Mouse (Mus musculus): ENCODE measurements around the gene Tnxb. TPM values are rescaled to one million over a fixed set of nuclear protein-coding genes. Genes with fewer than 3 reads are reported as not detected.

The Tnxb gene
- polyA plus RNA-seq, 1 experiment from 2014 or later: 0.09 TPM

DNA sequence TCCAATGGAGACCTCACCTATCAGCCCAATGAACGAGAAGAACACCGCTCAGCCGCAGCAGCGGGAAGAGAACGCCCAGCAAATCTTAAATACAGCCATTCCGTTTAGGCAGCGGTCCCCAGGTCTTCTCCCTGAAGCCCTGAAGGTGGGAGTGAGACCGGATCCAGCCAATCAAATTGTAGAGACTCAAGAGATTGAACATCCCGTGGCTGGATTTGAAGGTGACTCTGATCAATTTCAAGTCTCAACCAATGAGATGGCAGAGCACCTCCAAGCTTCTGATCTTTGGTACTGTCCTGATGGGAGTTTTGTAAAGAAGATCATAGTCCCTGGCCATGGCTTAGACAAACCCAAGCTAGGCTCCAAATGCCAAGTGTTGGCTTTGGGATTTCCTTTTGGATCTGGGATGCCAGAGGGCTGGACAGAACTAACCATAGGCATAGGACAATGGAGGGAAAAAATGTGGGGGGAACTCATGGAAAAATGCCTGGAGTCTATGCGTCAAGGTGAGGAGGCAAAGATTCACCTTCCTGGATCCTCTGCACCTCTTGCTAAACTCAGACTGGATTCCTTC is 25.0 kb upstream of the Tnxb start:
- Histone ChIP-seq H3K4me3 (peak overlapping the region; percentile 98), H3K27ac (no peak overlapping the region), H3K27me3 (no peaks in the 10 kb centered on the region), H3K4me2 (replicated peaks) (peak overlapping the region; percentile 81), H3K4me1 (peaks cover 41% of the 10 kb centered on the region), H3K9me3 (no peaks in the 10 kb centered on the region), H3K36me3 (peaks cover 20% of the 10 kb centered on the region), H3K9ac (peak overlapping the region; percentile 79)
- WGBS: 50% methylated on average over 10 of the region's 10 CpGs
- no peak for ATAC-seq (ENCODE audit: low FRiP score, low read depth)

DNA sequence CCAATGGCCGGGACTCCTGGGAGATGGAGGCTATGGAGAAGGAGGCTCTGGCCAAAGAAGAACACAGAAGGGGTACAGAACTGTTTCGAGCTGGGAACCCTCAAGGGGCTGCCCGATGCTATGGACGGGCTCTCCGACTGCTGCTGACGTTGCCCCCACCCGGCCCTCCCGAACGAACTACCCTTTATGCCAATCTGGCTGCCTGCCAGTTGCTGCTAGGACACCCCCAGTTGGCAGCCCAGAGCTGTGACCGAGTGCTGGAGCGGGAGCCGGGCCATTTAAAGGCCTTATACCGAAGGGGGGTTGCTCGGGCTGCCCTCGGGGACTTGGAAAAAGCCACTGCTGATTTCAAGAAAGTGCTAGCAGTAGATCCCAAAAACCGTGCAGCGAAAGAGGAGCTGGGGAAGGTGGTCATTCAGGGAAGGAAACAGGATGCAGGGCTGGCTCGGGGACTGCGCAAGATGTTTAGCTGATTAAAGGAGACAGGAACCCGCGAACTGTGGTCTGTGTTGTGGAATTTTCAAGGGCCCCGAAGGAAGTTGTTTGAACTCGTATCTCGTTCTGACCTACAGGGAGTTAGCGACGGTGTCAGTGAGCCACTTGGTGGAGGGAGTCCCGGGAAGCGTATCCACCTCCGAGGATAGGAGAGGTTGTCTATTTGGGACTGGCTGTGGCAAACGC is 24.4 kb upstream of the Tnxb start:
- H3K27ac ChIP-seq: no peak overlapping the region
- H3K27me3 ChIP-seq: no peaks in the 10 kb centered on the region
- no peaks in the 10 kb centered on the region for H3K9me3 ChIP-seq
- peak overlapping the region; percentile 81 for H3K4me2 ChIP-seq (replicated peaks)
- WGBS: 89% methylated on average over 30 of the region's 30 CpGs
- no peak for ATAC-seq (ENCODE audit: low FRiP score, low read depth)
- no peak overlapping the region for H3K9ac ChIP-seq
- peaks cover 27% of the 10 kb centered on the region for H3K36me3 ChIP-seq
- peaks cover 35% of the 10 kb centered on the region for H3K4me1 ChIP-seq
- H3K4me3 ChIP-seq: peak overlapping the region; percentile 98

DNA sequence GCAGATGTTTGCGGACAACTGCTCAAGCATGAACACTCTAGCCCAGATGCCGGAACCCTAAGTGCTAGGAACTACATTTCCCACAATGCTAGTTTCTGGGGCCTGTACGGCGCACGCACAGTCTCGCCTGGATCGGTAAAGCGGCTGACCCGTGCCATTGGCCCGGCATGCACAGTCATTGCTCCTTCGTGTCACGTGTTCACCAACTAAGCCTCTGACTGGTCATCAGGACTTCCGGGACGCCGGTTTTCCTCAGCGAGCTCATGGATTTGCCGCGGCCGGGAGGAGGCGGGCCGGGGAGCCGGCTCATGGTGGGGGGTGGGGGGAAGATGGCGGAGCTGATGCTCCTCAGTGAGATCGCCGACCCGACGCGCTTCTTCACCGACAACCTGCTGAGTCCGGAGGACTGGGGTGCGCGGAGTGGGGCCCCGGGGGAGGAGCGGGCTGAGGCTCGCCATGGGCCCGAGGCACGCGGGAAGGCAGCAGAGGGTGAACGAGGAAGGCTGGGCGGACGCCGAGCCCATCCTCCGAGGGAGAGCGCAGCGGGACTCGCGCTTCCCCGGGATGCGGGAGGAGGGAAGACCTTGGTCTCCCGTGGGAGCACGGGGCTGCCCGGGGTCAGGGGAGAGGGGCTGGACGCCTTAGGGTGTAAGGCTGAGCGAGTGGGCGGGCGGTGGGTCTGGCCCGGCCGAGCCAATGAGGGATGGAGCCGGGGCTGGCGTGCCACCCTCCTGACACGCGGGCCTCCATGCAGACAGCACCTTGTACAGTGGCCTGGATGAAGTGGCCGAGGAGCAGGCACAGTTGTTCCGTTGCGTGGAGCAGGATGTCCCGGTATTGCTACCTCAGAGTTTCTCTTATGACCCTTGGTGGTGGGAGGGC is 23.2 kb upstream of the Tnxb start, which contains the start of gene Atf6b:
Gene Atf6b (plus strand): TSS at position 241 of the 882 bp plus-strand sequence.
- Histone ChIP-seq H3K36me3 (peaks cover 38% of the 10 kb centered on the region), H3K4me2 (replicated peaks) (peak within 1 kb of the TSS; percentile 93), H3K27me3 (no peaks in the 10 kb centered on the region), H3K9ac (peak within 1 kb of the TSS; percentile 89), H3K27ac (0 out of 2 replicates have a peak within 1 kb of the TSS, but pooled peaks have one; percentile 55), H3K4me1 (peaks cover 28% of the 10 kb centered on the region), H3K9me3 (no peaks in the 10 kb centered on the region), H3K4me3 (peak within 1 kb of the TSS; percentile 98)
- peak; percentile 96 for ATAC-seq (ENCODE audit: low FRiP score, low read depth)
- under 1% methylated on average over 65 of the region's 66 CpGs for WGBS

DNA sequence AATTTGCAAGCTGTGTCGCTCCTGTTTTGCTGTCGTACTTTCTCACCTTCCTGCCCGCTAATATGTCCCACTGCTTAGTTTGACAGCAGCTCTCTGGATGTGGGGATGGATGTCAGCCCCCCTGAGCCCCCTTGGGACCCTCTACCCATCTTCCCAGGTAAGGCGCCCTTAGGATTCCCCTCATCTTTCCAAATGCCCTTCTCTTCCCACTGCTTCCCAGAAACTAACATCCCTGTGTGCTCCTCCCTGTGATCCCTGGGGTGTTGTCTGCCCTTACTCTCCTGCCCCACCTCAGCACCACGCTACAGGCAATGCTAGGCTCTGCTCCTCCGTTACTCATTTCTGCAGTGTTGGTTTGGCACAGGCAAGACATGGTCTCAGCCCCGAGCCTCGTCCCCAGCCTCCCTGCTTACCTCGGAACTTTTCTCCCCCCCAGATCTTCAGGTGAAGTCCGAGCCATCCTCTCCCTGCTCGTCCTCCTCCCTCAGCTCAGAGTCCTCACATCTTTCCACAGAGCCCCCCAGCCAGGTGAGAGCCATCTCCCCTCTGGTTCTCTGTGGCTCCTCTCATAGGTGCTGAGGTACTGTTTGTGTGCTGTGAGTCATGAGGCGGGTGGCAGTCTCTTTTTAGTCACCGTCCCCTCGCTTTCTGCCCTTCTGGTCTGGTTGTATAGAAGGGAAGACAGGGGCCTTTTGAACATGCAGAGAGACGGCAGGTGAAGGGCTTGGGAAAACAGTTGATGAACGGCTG is 22.0 kb upstream of the Tnxb start:
- H3K4me2 ChIP-seq (replicated peaks): peak overlapping the region; percentile 93
- H3K27ac ChIP-seq: no peak overlapping the region
- H3K9me3 ChIP-seq: no peaks in the 10 kb centered on the region
- 82% methylated on average over 16 of the region's 16 CpGs for WGBS
- H3K27me3 ChIP-seq: no peaks in the 10 kb centered on the region
- ATAC-seq (ENCODE audit: low FRiP score, low read depth): no peak
- peaks cover 50% of the 10 kb centered on the region for H3K36me3 ChIP-seq
- 0 out of 2 replicates have a peak overlapping the region, but pooled peaks have one; percentile 89 for H3K9ac ChIP-seq
- H3K4me1 ChIP-seq: peaks cover 28% of the 10 kb centered on the region
- peak overlapping the region; percentile 98 for H3K4me3 ChIP-seq

DNA sequence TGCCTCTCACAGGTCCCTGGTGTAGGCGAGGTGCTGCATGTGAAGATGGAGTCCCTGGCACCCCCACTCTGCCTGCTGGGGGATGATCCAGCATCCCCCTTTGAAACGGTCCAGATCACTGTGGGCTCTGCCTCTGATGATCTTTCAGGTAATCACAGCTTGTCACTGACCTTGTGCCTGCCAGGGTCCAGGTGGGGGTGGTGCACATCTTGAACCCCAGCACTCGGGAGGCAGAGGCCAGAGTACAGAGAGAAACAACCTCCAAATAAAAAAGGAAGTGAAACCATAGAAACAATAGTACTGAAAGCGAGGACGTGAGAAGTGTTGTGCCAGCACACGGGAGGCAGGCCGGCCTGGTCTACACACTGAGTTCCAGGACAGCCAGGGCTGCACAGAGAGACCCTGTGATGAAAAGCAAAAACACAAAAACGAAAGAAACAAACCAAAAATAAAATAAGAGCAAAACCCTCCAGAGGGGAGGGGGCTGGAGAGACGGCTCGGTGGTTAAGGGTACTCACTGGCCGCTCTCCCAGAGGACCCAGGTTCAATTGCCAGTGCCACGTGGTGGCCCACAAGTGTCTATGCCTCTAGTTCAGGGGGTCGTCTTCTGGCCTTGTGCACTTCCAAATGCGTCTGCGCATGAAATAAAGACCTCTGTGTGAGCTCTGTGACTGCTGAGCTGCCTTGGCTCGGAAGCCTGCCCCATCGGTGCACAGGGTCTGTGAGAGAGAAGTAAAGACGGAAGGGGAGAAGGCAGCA is 21.1 kb upstream of the Tnxb start:
- H3K36me3 ChIP-seq: peaks cover 58% of the 10 kb centered on the region
- no peak overlapping the region for H3K9ac ChIP-seq
- no peak overlapping the region for H3K27ac ChIP-seq
- no peak overlapping the region for H3K4me2 ChIP-seq (replicated peaks)
- no peak for ATAC-seq (ENCODE audit: low FRiP score, low read depth)
- no peaks in the 10 kb centered on the region for H3K9me3 ChIP-seq
- peaks cover 28% of the 10 kb centered on the region for H3K4me1 ChIP-seq
- H3K4me3 ChIP-seq: no peak overlapping the region
- 88% methylated on average over 18 of the region's 18 CpGs for WGBS
- no peaks in the 10 kb centered on the region for H3K27me3 ChIP-seq

DNA sequence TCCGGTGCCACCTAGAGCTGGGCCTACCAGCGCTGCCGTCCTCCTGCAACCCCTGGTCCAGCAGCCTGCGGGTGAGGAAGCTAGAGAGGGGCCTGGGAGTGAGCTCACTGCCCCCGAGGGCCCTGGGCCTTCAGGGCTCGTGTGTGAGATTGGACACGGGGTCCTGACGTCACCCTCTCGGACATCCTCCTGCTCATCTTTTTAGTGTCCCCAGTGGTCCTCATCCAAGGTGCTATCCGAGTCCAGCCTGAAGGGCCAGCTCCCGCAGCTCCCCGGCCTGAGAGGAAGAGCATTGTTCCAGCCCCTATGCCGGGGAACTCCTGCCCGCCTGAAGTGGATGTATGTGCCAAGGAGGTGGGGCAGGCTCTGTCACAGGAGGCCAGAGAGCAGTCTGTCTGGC is 19.6 kb upstream of the Tnxb start:
- no peak overlapping the region for H3K9ac ChIP-seq

DNA sequence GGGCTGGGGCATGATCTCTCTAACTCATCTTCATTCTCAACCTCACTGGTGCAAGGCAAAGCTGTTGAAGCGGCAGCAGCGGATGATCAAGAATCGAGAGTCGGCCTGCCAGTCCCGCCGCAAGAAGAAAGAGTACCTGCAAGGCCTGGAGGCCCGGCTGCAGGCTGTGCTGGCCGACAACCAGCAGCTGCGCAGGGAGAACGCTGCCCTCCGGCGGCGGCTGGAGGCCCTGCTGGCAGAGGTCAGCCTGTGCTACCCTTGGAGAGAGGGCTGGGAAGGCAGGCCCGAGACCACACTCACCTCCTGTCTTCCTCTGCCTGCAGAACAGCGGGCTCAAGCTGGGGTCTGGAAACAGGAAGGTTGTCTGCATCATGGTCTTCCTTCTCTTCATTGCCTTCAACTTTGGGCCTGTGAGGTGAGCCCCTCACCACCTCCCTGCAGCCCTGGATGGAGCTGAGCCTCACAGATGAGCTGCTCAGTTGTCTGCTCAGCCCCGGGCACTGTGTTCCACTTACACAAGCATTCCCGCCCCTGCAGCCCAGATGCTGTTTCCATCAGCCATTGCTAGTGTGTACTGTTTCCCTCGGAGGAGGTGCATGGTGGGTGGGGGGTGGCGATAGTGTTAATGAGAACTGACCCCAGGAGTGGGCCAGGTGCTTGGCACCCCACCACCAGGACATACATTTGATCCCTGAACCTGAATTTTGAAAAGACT is 18.7 kb upstream of the Tnxb start:
- Histone ChIP-seq H3K36me3 (peaks cover 71% of the 10 kb centered on the region), H3K9ac (no peak overlapping the region), H3K4me2 (replicated peaks) (no peak overlapping the region), H3K4me1 (peaks cover 25% of the 10 kb centered on the region), H3K27ac (no peak overlapping the region), H3K27me3 (no peaks in the 10 kb centered on the region), H3K4me3 (no peak overlapping the region), H3K9me3 (no peaks in the 10 kb centered on the region)
- no peak for ATAC-seq (ENCODE audit: low FRiP score, low read depth)
- WGBS: 48% methylated on average over 19 of the region's 19 CpGs

More for the DNA sequence above, 19.6 kb upstream of the Tnxb start:
- no peak overlapping the region for H3K4me3 ChIP-seq
- no peaks in the 10 kb centered on the region for H3K9me3 ChIP-seq
- H3K4me2 ChIP-seq (replicated peaks): no peak overlapping the region
- ATAC-seq (ENCODE audit: low FRiP score, low read depth): no peak
- 93% methylated on average over 14 of the region's 14 CpGs for WGBS
- no peaks in the 10 kb centered on the region for H3K27me3 ChIP-seq
- peaks cover 28% of the 10 kb centered on the region for H3K4me1 ChIP-seq
- H3K27ac ChIP-seq: no peak overlapping the region
- H3K36me3 ChIP-seq: peaks cover 71% of the 10 kb centered on the region

DNA sequence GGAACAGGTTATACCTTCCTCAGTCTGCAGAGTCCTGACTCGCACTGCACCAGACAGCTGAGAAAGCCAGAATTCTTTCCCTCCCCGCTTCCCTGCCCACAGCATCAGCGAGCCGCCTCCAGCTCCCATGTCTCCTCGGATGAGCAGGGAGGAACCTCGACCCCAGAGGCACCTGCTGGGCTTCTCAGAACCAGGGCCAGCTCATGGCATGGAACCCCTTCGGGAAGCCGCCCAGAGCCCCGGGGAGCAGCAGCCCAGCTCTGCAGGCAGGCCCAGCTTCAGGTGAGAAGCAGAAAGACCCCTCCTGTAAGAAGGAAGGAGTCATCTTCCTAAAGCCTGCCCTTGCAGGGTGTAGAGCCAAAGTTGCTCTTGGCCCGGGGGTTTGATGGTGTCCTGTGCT is 17.8 kb upstream of the Tnxb start:
- no peak overlapping the region for H3K27ac ChIP-seq
- 90% methylated on average over 10 of the region's 10 CpGs for WGBS
- H3K27me3 ChIP-seq: 0 out of 2 replicates have a peak, but pooled peaks cover 2% of the 10 kb centered on the region
- H3K9ac ChIP-seq: no peak overlapping the region
- ATAC-seq (ENCODE audit: low FRiP score, low read depth): no peak
- H3K4me2 ChIP-seq (replicated peaks): no peak overlapping the region
- peaks cover 71% of the 10 kb centered on the region for H3K36me3 ChIP-seq
- H3K4me1 ChIP-seq: peaks cover 24% of the 10 kb centered on the region
- H3K4me3 ChIP-seq: no peak overlapping the region
- no peaks in the 10 kb centered on the region for H3K9me3 ChIP-seq

DNA sequence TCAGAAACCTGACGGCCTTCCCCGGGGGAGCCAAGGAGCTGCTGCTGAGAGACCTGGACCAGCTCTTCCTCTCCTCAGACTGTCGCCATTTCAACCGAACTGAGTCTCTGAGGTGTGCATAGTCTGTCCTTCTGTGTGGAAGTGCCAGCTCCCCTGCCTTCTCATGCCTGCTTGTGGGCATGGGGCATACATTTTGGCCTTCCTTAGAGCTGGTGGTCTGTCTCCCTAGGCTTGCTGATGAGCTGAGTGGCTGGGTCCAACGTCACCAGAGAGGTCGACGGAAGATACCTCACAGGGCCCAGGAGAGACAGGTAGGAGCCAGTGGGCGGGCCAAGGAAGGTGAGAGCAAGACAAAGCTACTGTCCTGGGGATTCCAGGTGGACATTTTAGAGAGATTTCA is 17.4 kb upstream of the Tnxb start:
- Histone ChIP-seq H3K27ac (no peak overlapping the region), H3K9ac (no peak overlapping the region), H3K36me3 (peaks cover 71% of the 10 kb centered on the region), H3K27me3 (0 out of 2 replicates have a peak, but pooled peaks cover 6% of the 10 kb centered on the region), H3K4me1 (peaks cover 20% of the 10 kb centered on the region), H3K9me3 (no peaks in the 10 kb centered on the region), H3K4me2 (replicated peaks) (no peak overlapping the region), H3K4me3 (no peak overlapping the region)
- 95% methylated on average over 8 of the region's 8 CpGs for WGBS
- no peak for ATAC-seq (ENCODE audit: low FRiP score, low read depth)

DNA sequence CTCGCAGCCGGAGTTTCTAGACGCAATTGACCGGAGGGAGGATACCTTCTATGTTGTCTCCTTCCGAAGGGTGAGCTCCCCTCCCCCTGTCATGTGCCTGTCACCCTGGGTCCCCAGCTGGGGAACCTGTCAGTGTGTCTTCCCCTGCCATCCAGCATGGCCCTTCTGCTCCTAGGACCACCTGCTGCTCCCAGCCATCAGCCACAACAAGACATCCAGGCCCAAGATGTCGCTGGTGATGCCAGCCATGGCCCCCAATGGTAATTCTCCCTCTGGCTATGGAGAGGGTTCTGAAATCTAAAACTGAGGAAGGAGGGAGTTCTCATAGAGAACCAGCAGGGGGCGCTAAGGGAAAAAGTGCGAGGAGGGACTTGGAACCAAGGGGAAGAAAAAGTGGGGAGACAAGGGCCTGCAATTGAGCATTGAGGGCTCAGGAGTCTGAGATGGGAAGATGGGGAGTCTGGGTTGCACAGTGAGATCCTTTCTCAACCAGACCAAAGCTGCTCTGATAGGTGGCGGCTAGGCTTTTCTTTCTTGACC is 16.5 kb upstream of the Tnxb start:
- no peak overlapping the region for H3K4me3 ChIP-seq
- no peak overlapping the region for H3K27ac ChIP-seq
- 66% methylated on average over 9 of the region's 9 CpGs for WGBS
- peaks cover 66% of the 10 kb centered on the region for H3K36me3 ChIP-seq
- no peak overlapping the region for H3K4me2 ChIP-seq (replicated peaks)
- no peak for ATAC-seq (ENCODE audit: low FRiP score, low read depth)
- peaks cover 13% of the 10 kb centered on the region for H3K27me3 ChIP-seq
- no peak overlapping the region for H3K9ac ChIP-seq
- no peaks in the 10 kb centered on the region for H3K9me3 ChIP-seq
- H3K4me1 ChIP-seq: peaks cover 14% of the 10 kb centered on the region; the same call in 1 of the 2 replicates
